Mouse (Mus musculus) liver, embryonic 14.5 days (tissue): ENCODE results near the gene Ptprd. TPM values are rescaled to one million over a fixed set of nuclear protein-coding genes. Genes with fewer than 3 reads are reported as not detected.

Experiments used
- ATAC-seq: fragments of 200-750 bp; cut with Nextera tagmentation; 2 replicates; pipeline ENCODE4 v1.8.0; 2017; ENCODE audit warnings: moderate number of reproducible peaks, mild to moderate bottlenecking, moderate library complexity; ENCODE audit not compliant: insufficient read depth
- DNase-seq, 3 experiments: peaks; one replicate each; pipeline ENCODE4 v3.0.0-alpha.2; 2012 to 2013; ENCODE audit warnings: low read depth in 3 of 3, low spot score in 3 of 3
- H3K27ac ChIP-seq: fragments of 300-500 bp; sonication (generic); 2 replicates; pipeline ENCODE4 v1.5.1; 2014; ENCODE audit warnings: moderate library complexity, mild to moderate bottlenecking, control low read depth, inconsistent platforms
- H3K27me3 ChIP-seq: fragments of 300-500 bp; sonication (generic); 2 replicates; pipeline ENCODE4 v1.6.1; 2014; ENCODE audit warnings: mild to moderate bottlenecking, low read length, moderate library complexity; ENCODE audit not compliant: control insufficient read depth, insufficient read depth
- H3K36me3 ChIP-seq: fragments of 300-500 bp; sonication (generic); replicated peaks from 2 replicates; pipeline ENCODE4 v1.6.1; 2014; ENCODE audit warnings: low read depth; ENCODE audit not compliant: control insufficient read depth, insufficient read depth
- H3K4me1 ChIP-seq, 2 experiments: fragments of 200-500 bp in 1 of 2; fragments of 300-500 bp in 1 of 2; sonication (generic) in 1 of 2; replicated peaks; 2 replicates each; pipeline ENCODE4 v1.6.1; 2012 to 2014; ENCODE audit warnings: antibody characterized with exemption in 1 of 2, inconsistent platforms in 1 of 2, low read length in 1 of 2; ENCODE audit not compliant: control insufficient read depth in 2 of 2, insufficient read depth in 2 of 2
- H3K4me2 ChIP-seq: fragments of 300-500 bp; sonication (generic); 2 replicates; pipeline ENCODE4 v1.6.1; 2014; ENCODE audit warnings: low read depth, mild to moderate bottlenecking, control low read depth, moderate library complexity
- H3K4me3 ChIP-seq, 2 experiments: fragments of 200-500 bp in 1 of 2; fragments of 300-500 bp in 1 of 2; sonication (generic) in 1 of 2; 2 replicates each; pipeline ENCODE4 v1.5.1; 2012 to 2014; ENCODE audit warnings: low read depth in 2 of 2, low read length in 2 of 2, mild to moderate bottlenecking in 2 of 2, control low read depth in 1 of 2, inconsistent platforms in 1 of 2, moderate library complexity in 1 of 2; ENCODE audit not compliant: insufficient read depth in 1 of 2
- H3K9ac ChIP-seq: fragments of 300-500 bp; sonication (generic); replicated peaks from 2 replicates; pipeline ENCODE4 v1.6.1; 2014; ENCODE audit warnings: mild to moderate bottlenecking, control low read depth, moderate library complexity
- H3K9me3 ChIP-seq: fragments of 300-500 bp; sonication (generic); 2 replicates; pipeline ENCODE4 v1.6.1; 2016; ENCODE audit warnings: low read length, mixed read lengths; ENCODE audit not compliant: control insufficient read depth
- CTCF ChIP-seq: IDR thresholded peaks from 2 replicates; pipeline ENCODE4 v1.5.1; 2016; ENCODE audit warnings: antibody characterized with exemption, low read depth, control low read depth
- EP300 ChIP-seq: IDR thresholded peaks from 2 replicates; pipeline ENCODE4 v1.6.1; 2016; ENCODE audit warnings: antibody characterized with exemption, low read depth
- WGBS: fragments of 180-500 bp; shearing (Covaris S2); extraction: QIAGEN DNeasy Blood & Tissue Kit; methylation state at CpG from one replicate; pipeline ENCODE4 v1.1.7; 2014; ENCODE audit not compliant: insufficient replicate concordance; 5-methylcytosine and 5-hydroxymethylcytosine counted together
- polyA plus RNA-seq, 2 experiments: library from polyadenylated mRNA; depleted of rRNA in 1 of 2; stranded (reverse) in 1 of 2; unstranded in 1 of 2; fragments of >200 nt; fragmentation: Nextera tagmentation in 1 of 2; extraction: Ambion mirVana in 1 of 2; gene quantifications; 2 replicates each; pipeline versions ENCODE4 v1.2.1 to v1.2.3; 2012 to 2014

The Ptprd gene
- polyA plus RNA-seq, 2 experiments: 1.5 to 2.8 TPM

- Histone ChIP-seq H3K36me3 (no peaks in the 10 kb centered on the region), H3K27me3 (no peaks in the 10 kb centered on the region), H3K4me3 (no peak overlapping the region), H3K4me1 (no peaks in the 10 kb centered on the region), H3K4me2 (no peak overlapping the region), H3K9ac (no peak overlapping the region), H3K9me3 (no peaks in the 10 kb centered on the region), H3K27ac (no peak overlapping the region)
- WGBS: 58% methylated on average over 2 of the region's 2 CpGs
- no peak for ATAC-seq
- TF ChIP-seq CTCF: no peak
- no peak for TF ChIP-seq EP300
- no peak for DNase-seq
These were observed 1551.6 kb downstream of the Ptprd start for GRCm38 (mm10) chr4:76660146-76660545.

- 56% methylated on average over 3 of the region's 3 CpGs for WGBS
These were observed 1555.0 kb downstream of the Ptprd start for GRCm38 (mm10) chr4:76656734-76657133.

DNA sequence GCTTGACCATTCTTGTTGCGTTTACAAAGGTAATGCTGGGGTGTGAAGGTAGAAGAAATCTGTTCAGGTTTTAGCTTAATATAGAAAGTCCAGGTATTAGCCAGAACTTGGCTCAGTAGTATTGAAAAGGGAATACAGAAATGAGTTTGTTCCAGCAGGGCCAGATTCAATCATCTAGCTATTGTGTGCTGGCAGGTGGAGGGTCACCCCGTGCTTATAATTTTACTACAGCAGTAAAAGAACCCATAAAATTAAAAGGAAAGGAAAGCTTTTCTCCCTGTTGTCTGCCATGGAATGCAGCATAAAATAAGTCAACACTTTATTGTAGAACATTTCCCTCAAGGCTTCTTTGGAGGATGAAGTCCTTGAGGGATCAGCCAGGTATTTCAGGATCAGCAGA lies 1558.8 kb downstream of the Ptprd start:
- no peaks in the 10 kb centered on the region for H3K4me1 ChIP-seq
- no peaks in the 10 kb centered on the region for H3K9me3 ChIP-seq
- no peak overlapping the region for H3K27ac ChIP-seq
- ATAC-seq (no peak), DNase-seq (no peak)
- no peak overlapping the region for H3K4me3 ChIP-seq
- WGBS: 71% methylated on average over 2 of the region's 2 CpGs
- no peak overlapping the region for H3K4me2 ChIP-seq
- H3K36me3 ChIP-seq: no peaks in the 10 kb centered on the region
- H3K9ac ChIP-seq: no peak overlapping the region
- no peak for TF ChIP-seq EP300
- no peak for TF ChIP-seq CTCF
- no peaks in the 10 kb centered on the region for H3K27me3 ChIP-seq

More at GRCm38 (mm10) chr4:76656734-76657133, 1555.0 kb downstream of the Ptprd start:
- Histone ChIP-seq H3K9me3 (no peaks in the 10 kb centered on the region), H3K27ac (no peak overlapping the region), H3K4me3 (no peak overlapping the region), H3K4me2 (no peak overlapping the region), H3K27me3 (no peaks in the 10 kb centered on the region), H3K4me1 (no peaks in the 10 kb centered on the region), H3K9ac (no peak overlapping the region), H3K36me3 (no peaks in the 10 kb centered on the region)
- no peak for DNase-seq
- no peak for ATAC-seq
- TF ChIP-seq CTCF (no peak), EP300 (no peak)

- ATAC-seq: no peak
These were observed 1590.0 kb downstream of the Ptprd start for GRCm38 (mm10) chr4:76621740-76622139.

DNA sequence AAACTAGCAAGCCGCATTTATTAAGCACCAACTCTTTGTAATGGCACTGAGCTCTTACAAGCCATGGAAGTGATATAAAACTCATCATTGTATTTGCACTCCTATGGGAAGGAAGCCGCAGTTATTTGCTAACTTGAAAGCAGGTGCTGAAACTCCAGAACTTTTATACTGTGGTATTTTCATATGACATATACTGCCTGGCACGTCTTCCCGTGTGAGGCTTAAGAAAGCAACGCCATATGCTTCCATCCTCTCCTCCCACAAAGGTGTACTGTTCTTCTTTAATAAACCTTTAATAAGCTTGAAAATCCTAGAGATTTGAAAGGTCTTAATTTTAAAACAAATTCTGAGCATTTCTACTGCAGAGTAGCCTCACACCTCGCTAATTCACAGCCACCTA lies 1595.1 kb downstream of the Ptprd start:
- Histone ChIP-seq H3K27ac (no peak overlapping the region), H3K4me3 (no peak overlapping the region), H3K4me2 (no peak overlapping the region), H3K4me1 (no peaks in the 10 kb centered on the region), H3K36me3 (no peaks in the 10 kb centered on the region), H3K27me3 (no peaks in the 10 kb centered on the region), H3K9me3 (no peaks in the 10 kb centered on the region), H3K9ac (no peak overlapping the region)
- DNase-seq (no peak), ATAC-seq (no peak)
- 70% methylated on average over 6 of the region's 6 CpGs for WGBS
- TF ChIP-seq CTCF: no peak

More at GRCm38 (mm10) chr4:76621740-76622139, 1590.0 kb downstream of the Ptprd start:
- H3K4me2 ChIP-seq: no peak overlapping the region
- H3K4me1 ChIP-seq: no peaks in the 10 kb centered on the region
- no peak overlapping the region for H3K27ac ChIP-seq
- no peaks in the 10 kb centered on the region for H3K27me3 ChIP-seq
- H3K4me3 ChIP-seq: no peak overlapping the region
- H3K9me3 ChIP-seq: no peaks in the 10 kb centered on the region
- no peak overlapping the region for H3K9ac ChIP-seq
- no peak for DNase-seq
- WGBS: 58% methylated on average over 7 of the region's 7 CpGs
- TF ChIP-seq EP300: no peak
- TF ChIP-seq CTCF: no peak
- no peaks in the 10 kb centered on the region for H3K36me3 ChIP-seq

GRCm38 (mm10) chr4:76608246-76608645 lies 1603.5 kb downstream of the Ptprd start:
- ATAC-seq (no peak), DNase-seq (no peak)
- no peaks in the 10 kb centered on the region for H3K9me3 ChIP-seq
- H3K27me3 ChIP-seq: no peaks in the 10 kb centered on the region
- TF ChIP-seq EP300: no peak
- no peaks in the 10 kb centered on the region for H3K4me1 ChIP-seq
- H3K36me3 ChIP-seq: no peaks in the 10 kb centered on the region
- H3K4me3 ChIP-seq: no peak overlapping the region
- 39% methylated on average over 7 of the region's 7 CpGs for WGBS
- H3K9ac ChIP-seq: no peak overlapping the region
- H3K27ac ChIP-seq: no peak overlapping the region
- no peak overlapping the region for H3K4me2 ChIP-seq
